Mouse (Mus musculus): ENCODE measurements at regions not wholly inside any gene's neighbourhood (a gene's known extent, or its start where the extent isn't known, plus 50 kb on each side); places are given as distances from the start of the nearest gene placed in this dataset.

DNA sequence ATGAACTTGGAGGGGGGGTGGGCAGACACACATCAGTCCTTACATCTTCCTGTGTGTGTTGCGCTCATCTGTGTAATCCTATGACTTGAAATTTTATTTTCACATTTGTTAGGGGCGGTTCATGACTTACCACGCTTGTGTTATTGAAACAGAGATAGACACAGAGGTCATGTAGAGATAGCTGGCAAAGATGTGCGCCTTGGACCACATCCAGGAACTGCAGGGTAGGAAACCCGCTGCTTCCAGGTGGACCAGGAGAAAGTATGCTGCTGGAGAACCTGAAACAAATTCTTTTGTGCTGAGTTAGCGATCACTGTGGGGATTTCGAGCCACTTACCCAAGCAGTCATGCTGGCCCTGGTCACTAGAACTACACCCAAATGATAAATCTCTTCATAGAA lies 89.1 kb downstream of the Kcnj2 start:
- no peak for DNase-seq

- DNase-seq, result no peak
Observed at GRCm38 (mm10) chr11:111155747-111156146, 89.8 kb downstream of the Kcnj2 start.

DNA sequence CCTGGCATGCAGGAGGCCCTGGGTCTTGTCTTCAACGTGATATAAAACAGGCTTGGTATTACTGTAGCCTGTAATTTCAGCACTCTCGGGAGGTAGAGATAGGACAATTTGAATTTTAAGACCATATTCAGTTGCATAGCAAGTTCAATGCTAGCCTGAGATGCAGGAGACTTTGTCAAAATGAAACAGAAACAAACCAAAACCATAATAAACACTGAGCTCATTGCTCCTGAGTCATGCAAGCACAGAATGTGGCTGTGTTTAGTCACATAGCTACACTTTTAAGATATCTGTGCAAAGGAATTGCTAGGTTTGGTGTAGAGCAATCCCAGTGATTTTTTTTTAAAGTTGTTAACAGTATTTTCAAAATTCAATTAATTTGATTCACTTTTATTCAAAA lies 93.3 kb downstream of the Kcnj2 start:
- DNase-seq, result no peak

GRCm38 (mm10) chr11:111164907-111165306 lies 98.9 kb downstream of the Kcnj2 start:
- no peak for DNase-seq

DNA sequence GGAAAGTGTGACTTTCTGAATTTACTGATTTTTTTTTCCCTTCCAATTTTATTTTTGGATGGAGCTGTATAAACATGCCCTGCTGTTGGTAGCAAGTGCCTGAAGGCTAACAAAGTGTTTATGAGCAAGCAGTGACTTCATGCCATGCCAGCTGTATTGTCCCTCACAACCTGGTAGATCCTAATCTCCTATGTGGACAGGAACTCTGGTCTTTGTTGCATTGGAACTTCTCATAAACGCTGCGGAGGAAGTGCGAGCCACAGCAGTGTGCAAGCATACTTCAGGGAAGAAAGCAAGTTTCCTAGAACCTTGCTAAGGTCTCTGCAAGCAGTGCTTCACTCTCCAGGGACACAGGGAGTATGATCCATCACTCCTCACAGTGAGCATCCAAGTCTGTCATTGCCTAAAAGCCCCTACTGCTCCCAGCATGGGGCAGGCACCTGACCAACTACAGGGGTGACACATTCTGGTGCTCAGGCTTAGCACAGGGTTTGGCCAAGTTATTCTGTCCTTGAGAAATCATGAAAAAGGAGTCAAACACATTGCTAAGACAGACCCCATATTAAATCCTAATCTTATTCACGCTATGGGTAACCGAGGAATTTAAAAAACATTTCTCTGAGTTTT lies 104.3 kb downstream of the Kcnj2 start:
- DNase-seq, result no peak

DNA sequence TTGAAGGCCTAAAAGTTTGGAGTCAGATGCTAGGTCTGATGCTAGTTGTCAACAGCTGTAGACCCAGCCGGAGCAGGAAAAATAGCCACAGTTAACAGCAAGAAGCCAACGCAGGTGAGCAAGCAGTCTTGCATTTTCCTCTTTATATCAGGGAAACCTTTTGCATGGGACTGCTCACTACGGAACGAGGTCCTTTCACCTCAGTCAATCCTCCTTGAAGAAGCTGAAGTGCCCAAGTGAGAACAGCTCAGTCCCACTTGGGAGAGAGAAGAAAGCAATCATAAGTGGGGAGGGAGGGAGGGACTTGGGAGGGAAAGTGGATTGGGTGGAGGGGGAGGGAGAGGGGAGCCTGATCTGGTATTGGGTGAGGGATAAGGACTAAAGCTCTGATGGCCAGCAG lies 107.6 kb downstream of the Kcnj2 start:
- DNase-seq, result no peak

- no peak for DNase-seq
Observed at GRCm38 (mm10) chr11:111175566-111175965, 109.6 kb downstream of the Kcnj2 start.

DNA sequence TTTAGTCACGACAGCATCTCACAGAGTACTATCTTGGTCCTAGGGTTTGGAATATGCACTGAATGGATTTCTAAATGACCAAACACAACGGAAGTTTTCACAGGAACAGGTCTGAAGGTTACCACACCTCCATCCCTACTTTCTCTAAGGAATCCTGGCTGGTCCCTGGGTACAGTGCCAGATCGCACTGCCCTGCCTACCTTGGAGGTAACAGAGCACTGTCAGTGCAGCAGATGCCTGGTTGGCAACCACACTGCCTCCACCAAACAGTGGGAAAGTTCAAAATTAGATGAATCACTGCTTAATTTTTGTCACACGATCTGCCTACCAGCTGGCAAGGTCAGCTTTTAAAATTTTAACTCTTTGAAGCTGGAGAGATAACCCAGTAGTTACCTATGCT lies 111.6 kb downstream of the Kcnj2 start:
- DNase-seq, result no peak

DNA sequence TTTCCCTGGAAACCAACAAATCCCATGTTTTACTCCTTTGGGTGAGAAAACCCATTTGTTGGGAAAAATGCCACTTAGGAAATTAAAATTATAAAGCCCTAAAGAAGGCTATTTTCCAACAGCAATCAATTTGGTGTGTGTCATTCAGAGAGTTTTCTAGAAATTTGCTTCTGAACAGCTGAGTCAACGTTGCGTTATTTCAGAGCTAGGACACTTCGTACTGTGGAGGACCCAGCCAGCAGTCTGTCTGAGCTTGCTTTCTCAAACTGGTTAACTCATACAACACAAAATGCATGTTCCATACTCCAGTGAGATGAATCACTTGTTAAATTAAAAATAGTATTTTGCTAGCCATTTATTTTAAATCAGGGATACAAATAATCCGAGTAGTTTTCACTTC lies 131.5 kb downstream of the Kcnj2 start:
- DNase-seq, result no peak

GRCm38 (mm10) chr11:111200512-111200911 lies 134.5 kb downstream of the Kcnj2 start:
- no peak for DNase-seq

DNA sequence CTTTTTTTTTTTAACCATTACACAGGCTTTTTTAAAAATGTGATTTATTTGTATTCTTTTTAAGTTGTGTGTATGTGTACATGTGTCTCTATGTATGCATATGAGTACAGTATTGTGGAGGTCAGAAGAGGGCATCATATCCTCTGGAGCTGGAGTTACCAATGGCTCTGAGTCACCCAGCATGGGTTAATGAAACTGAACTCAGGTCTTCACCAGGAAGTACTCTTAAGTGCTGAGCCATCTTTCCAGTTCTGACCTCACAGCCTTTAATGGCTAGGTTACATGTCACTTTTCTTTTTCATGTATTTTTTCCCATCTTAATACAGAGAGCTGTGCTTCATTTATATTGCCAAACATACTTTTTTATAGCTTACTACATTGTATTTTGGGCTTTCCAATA lies 136.8 kb downstream of the Kcnj2 start:
- DNase-seq, result no peak

- DNase-seq, result no peak
Observed at GRCm38 (mm10) chr11:111210565-111210964, 144.6 kb downstream of the Kcnj2 start.

DNA sequence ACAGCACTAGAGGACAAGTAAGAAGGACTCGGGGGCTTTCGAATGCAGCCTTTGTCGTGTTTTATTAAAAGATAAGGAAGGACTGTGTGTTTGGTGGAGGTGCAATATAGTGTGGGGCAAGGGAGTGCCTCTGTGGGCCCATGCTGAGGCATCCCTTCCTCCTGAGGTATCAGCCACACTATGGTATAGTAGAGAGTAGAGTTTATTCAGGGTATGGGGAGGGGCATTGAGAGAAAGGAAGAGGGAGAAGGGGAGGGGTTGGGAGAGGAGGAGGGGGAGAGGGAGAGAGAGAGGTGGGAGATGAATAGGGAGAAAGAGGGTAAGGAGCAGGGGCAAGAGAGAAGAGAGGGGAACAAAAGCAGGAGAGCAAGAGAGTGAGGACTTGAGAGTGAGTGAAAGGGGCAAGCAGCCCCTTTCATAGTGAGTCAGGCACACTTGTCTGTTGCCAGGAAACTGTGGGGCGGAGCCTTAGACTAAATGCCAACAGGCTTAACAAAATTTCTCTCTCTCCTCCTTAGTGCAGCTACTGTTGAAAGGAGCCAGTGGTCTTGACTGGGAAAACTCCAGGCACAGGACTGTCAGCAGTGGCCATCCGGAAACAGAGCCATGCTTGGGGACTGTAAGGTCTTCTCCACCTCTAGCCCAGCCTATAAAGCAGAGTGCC lies 146.2 kb downstream of the Kcnj2 start:
- DNase-seq, result no peak

GRCm38 (mm10) chr11:111212702-111213328 lies 146.9 kb downstream of the Kcnj2 start:
- DNase-seq, result no peak

DNA sequence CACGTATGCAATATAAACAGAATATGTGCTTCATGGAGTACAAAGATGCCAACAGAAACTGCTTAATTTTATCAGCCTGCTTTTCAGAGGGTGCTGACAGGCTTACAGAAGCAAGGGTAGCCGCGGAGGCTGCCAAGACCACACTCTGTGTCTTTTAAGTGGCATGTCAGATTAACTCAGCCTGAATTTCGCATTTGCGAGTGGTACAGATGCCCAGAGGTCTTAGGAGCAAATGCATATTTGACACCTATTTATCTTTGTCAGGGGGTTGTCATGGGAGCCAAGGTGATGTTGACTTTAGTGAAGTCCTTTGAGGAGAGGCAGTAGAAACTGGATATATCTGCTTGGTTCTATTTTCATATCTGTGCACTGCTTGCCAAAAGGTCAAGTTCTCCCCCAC lies 149.0 kb downstream of the Kcnj2 start:
- DNase-seq, result no peak

GRCm38 (mm10) chr11:111223834-111224233 lies 157.9 kb downstream of the Kcnj2 start:
- DNase-seq, result no peak

DNA sequence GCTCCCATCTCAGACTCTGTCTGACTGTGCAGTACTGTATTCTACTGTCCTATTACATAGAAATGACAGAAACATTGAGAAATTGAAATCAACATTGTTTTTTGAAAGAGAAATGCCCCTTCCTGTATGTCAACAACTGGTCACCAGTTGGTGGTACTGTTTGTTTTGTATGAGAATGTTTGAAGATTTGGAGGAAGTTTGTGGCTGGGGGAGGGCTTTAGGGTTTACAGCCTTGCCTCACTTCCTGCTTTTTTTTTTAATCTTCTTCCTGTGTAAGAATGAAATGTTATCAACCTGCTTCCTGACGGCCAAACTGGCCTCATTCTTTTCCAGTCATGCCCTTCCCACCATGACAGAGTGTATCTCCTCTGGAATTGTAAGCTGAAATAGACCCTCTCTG lies 161.3 kb downstream of the Kcnj2 start:
- no peak for DNase-seq

- no peak for DNase-seq
Observed at GRCm38 (mm10) chr11:111236741-111237140, 170.8 kb downstream of the Kcnj2 start.

- DNase-seq, result no peak
Observed at GRCm38 (mm10) chr11:111239784-111240183, 173.8 kb downstream of the Kcnj2 start.

DNA sequence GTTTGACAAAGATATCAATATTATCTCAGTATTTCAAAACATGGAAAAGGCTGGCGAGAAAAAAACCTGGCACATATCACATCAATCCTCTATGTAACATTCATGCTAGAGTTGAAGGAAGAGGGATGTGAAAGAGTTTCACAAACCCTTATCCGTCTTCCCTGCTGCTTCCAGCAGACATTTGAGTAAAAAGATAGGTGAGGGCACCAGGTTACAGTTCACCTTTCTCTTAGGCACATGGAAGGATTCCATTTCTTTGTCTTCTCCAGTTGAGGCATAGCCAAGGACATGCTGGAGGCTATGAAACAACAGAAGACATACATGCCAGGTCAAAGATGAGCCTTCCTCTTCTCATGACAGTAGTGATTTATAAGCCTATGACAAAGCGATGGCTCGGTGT lies 186.3 kb downstream of the Kcnj2 start:
- DNase-seq, result no peak

DNA sequence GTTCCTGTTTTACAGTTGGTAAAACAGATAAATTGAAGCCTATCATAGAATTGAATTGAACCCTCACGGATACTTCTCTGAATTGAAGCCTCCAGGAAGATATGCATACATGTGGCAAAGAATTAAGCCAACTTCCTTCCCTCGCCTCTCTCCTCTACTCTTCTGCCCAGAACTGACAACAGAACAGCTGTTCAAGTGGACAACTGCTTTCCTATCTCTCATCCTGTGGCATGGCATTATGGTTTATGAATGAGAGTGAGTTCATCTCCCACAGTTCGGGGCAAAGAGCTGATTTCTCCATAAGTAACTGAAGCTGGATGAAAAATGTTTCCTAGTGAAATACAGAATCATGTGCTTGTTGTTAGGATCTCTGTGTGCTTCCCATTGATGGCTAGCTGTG lies 190.6 kb downstream of the Kcnj2 start:
- DNase-seq, result no peak

DNA sequence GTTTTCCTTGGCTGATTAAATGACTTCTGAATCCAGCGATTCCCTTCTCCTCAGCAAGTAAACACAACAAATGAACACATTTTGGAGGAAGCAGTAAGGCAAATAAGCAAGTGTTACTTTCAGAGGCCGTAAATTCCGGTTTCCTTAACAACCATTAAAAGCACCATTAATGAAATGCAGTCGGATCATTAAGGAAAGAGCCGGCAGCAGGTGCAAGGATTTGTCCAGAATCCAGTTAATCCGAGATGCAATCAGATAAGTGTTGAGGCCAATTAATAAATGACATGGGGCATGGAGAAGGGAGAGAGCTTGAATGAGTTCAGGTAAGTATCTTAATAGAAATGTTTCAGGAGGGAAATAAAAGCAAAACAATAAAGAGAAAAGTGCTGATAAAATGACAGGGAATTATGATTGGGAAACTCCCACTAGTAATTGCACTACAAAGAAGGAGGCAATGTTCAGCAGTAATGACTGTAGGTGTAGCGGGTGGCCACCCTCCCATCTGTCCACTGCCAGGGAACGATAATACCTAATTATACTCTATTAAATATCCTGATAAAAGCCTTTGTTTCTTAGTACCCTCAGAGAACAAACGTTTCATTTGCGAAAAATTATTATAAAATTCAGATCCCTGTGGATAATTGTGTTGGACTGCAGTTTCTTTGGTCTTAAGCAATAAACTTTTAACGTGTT lies 194.9 kb downstream of the Kcnj2 start:
- DNase-seq, result no peak

GRCm38 (mm10) chr11:111273651-111274050 lies 207.7 kb downstream of the Kcnj2 start:
- DNase-seq, result no peak

DNA sequence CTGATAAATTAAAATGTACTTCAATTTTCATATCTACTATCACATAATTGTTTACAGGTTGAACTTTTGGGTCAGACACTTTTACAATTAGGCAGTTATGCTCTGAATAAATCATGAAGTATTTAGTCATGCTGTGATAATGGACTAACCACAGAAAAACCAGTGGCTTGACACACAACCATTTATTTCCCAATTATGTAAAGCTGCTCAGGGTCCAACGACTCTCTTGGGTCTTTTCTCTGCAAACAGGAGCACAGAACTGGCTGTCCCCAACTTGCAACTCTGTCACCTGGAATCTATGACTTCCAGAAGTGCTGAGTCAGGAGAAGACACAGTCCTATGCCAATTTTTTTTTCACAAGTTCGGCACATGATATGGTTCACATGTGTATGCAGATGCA lies 214.8 kb downstream of the Kcnj2 start:
- no peak for DNase-seq
